Comparison of ENCODE assay signal across 9 mouse cellular contexts in the genomic region with DNA sequence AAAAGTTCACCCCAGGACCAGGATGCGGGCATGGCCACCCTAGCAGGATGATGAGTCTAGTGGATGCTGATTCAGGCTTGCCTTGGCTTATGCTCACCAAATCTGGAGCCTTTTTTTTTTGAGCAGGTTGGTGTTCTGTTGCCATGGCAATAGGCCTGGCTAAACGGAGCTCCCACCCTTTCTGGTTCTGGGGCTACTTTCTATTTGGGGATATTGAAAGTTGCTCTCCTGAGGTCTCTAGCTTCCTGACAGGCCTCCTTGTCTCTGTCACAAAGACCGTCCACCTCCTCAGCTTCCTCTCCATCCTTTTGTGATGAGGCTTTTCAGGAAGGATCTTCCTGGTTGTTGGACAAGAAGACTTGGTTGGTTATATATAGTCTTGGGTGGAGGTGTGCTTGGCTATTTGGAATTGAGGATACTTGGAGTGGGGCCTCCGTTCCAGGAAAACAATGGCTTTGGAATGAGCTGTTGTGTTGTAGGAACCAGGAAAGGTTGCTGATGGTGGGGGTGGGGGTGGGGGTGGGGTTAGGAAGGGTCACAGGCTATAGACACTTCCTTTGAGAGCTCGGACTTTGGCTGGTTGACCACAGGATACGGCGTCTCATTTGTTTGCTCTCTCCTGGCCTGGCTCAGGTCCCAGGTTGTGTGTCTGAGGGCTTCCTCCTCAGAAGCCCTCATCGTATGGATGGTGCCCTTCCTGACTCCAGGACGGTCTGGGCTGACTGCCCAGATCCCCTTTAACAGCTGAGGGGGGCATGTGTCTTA. TPM values are rescaled to one million over a fixed set of nuclear protein-coding genes. Genes with fewer than 3 reads are reported as not detected.
DNase-seq lines count a peak whose midpoint lies in the region; ATAC-seq and TF ChIP-seq lines count a peak whose summit lies in the region.
"Had no signal": no experiment of that assay in that cellular context is flagged by ENCODE, and none has a peak within 500 bp of the region (broad histone marks: within the 10 kb centered on the region; RNA-seq: fewer than 3 reads in every experiment).

No protein-coding gene starts in this region.

- peak overlapping the region; percentile 96 for H3K4me2 ChIP-seq in forebrain, embryonic 13.5 days
- peak overlapping the region; percentile 92 for H3K4me2 ChIP-seq in hindbrain, postnatal 0 days (ENCODE audit: low read depth, low read length)
- peak overlapping the region; percentile 96 for H3K4me2 ChIP-seq in midbrain, embryonic 12.5 days (replicated peaks)

- peak overlapping the region; percentile 97; the same call in 1 of the 2 replicates for H3K9ac ChIP-seq in forebrain, embryonic 13.5 days
- H3K9ac ChIP-seq in hindbrain, postnatal 0 days (replicated peaks; ENCODE audit: low read length): no peak overlapping the region; the same call in 1 of the 2 replicates
- peak overlapping the region; percentile 97; the same call in 1 of the 2 replicates for H3K9ac ChIP-seq in midbrain, embryonic 12.5 days (replicated peaks)

- 64% methylated on average over 9 of the region's 9 CpGs for WGBS in forebrain, embryonic 13.5 days
- WGBS in hindbrain, postnatal 0 days: 37% methylated on average over 9 of the region's 9 CpGs
- 66% methylated on average over 9 of the region's 9 CpGs for WGBS in limb, embryonic 10.5 days
- WGBS in midbrain, embryonic 12.5 days: 58% methylated on average over 9 of the region's 9 CpGs

- H3K4me1 ChIP-seq in forebrain, embryonic 13.5 days: peaks cover 42% of the 10 kb centered on the region
- H3K4me1 ChIP-seq in hindbrain, postnatal 0 days (ENCODE audit: insufficient read depth, low read length): peaks cover 20% of the 10 kb centered on the region
- peaks cover 46% of the 10 kb centered on the region for H3K4me1 ChIP-seq in limb, embryonic 10.5 days
- peaks cover 40% of the 10 kb centered on the region for H3K4me1 ChIP-seq in midbrain, embryonic 12.5 days

- TF ChIP-seq CTCF in hindbrain, postnatal 0 days (IDR thresholded peaks at IDR 0.05; ENCODE audit: low read depth): no peak

- no peaks in the 10 kb centered on the region for H3K9me3 ChIP-seq in forebrain, embryonic 13.5 days (replicated peaks)
- no peaks in the 10 kb centered on the region for H3K9me3 ChIP-seq in hindbrain, postnatal 0 days (ENCODE audit: low read length)
- no peaks in the 10 kb centered on the region for H3K9me3 ChIP-seq in limb, embryonic 10.5 days (replicated peaks)
- H3K9me3 ChIP-seq in midbrain, embryonic 12.5 days: no peaks in the 10 kb centered on the region

- H3K36me3 ChIP-seq in forebrain, embryonic 13.5 days (ENCODE audit: poor library complexity, severe bottlenecking): no peaks in the 10 kb centered on the region
- H3K36me3 ChIP-seq in hindbrain, postnatal 0 days (ENCODE audit: insufficient read depth, low read length): no peaks in the 10 kb centered on the region
- H3K36me3 ChIP-seq in limb, embryonic 10.5 days: no peaks in the 10 kb centered on the region
- H3K36me3 ChIP-seq in midbrain, embryonic 12.5 days: no peaks in the 10 kb centered on the region

- ATAC-seq in forebrain, embryonic 13.5 days: no peak
- ATAC-seq in hindbrain, postnatal 0 days: no peak
- ATAC-seq in midbrain, embryonic 12.5 days (ENCODE audit: low FRiP score, low read depth): no peak

- H3K27me3 ChIP-seq in forebrain, embryonic 13.5 days: 0 out of 2 replicates have a peak, but pooled peaks cover 7% of the 10 kb centered on the region
- H3K27me3 ChIP-seq in hindbrain, postnatal 0 days (ENCODE audit: insufficient read depth, low read length): no peaks in the 10 kb centered on the region
- H3K27me3 ChIP-seq in limb, embryonic 10.5 days (ENCODE audit: low read depth, poor library complexity, severe bottlenecking): peaks cover 9% of the 10 kb centered on the region
- peaks cover 6% of the 10 kb centered on the region; the same call in 1 of the 2 replicates for H3K27me3 ChIP-seq in midbrain, embryonic 12.5 days

- DNase-seq in frontal cortex, postnatal 36 days (ENCODE audit: low spot score in 2 of 2): peak; percentile 48 to 75
- no peak for DNase-seq in frontal cortex, postnatal 10 days (ENCODE audit: low spot score in 2 of 2)
- no peak for DNase-seq in hindbrain, postnatal 0 days (ENCODE audit: low spot score)
- DNase-seq in limb, embryonic 10.5 days (ENCODE audit: low spot score): no peak
- no peak for DNase-seq in thymus, postnatal 14 days
- DNase-seq in urinary bladder, postnatal 4 days (ENCODE audit: low spot score in 2 of 2): no peak

- H3K4me3 ChIP-seq in forebrain, embryonic 13.5 days: peak overlapping the region; percentile 95
- H3K4me3 ChIP-seq in hindbrain, postnatal 0 days (ENCODE audit: low read length): peak overlapping the region; percentile 96
- peak overlapping the region; percentile 91 for H3K4me3 ChIP-seq in limb, embryonic 10.5 days
- H3K4me3 ChIP-seq in midbrain, embryonic 12.5 days: peak overlapping the region; percentile 94

- H3K27ac ChIP-seq in forebrain, embryonic 13.5 days: no peak overlapping the region
- H3K27ac ChIP-seq in hindbrain, postnatal 0 days: peak overlapping the region; percentile 26; the same call in 1 of the 2 replicates
- H3K27ac ChIP-seq in limb, embryonic 10.5 days: peak overlapping the region; percentile 85; the same call in 1 of the 2 replicates
- H3K27ac ChIP-seq in midbrain, embryonic 12.5 days (replicated peaks): peak overlapping the region; percentile 97; the same call in 1 of the 2 replicates

RNA-seq across cellular contexts. Expression of gene Myo18a, which starts 1.8 kb away (rescaled TPM):
- 38.2 and 48.1 TPM in 2 replicates for polyA plus RNA-seq in forebrain, embryonic 13.5 days (2015; fragmentation: Nextera tagmentation; extraction: Ambion mirVana)
- 64.6 and 68.8 TPM in 2 replicates for total RNA-seq in hindbrain, postnatal 0 days (2014; rRNA removed)
- polyA plus RNA-seq in hindbrain, postnatal 0 days (2015; fragmentation: Nextera tagmentation; extraction: Ambion mirVana): 28.2 and 29.8 TPM in 2 replicates
- polyA plus RNA-seq in limb, embryonic 10.5 days (2016; fragmentation: Nextera tagmentation; extraction: Ambion mirVana): 25.6 and 29.5 TPM in 2 replicates
- 61.0 and 61.7 TPM in 2 replicates for polyA plus RNA-seq in midbrain, embryonic 12.5 days (2016; fragmentation: Nextera tagmentation; extraction: Ambion mirVana)

RNA-seq across cellular contexts. Expression of gene Gm10277, which starts 22.7 kb away (rescaled TPM):
- 2.9 and 3.2 TPM in 2 replicates for polyA plus RNA-seq in forebrain, embryonic 13.5 days (2015; fragmentation: Nextera tagmentation; extraction: Ambion mirVana)
- total RNA-seq in hindbrain, postnatal 0 days (2014; rRNA removed): not detected in 2 replicates
- polyA plus RNA-seq in hindbrain, postnatal 0 days (2015; fragmentation: Nextera tagmentation; extraction: Ambion mirVana): 0.69 and 0.91 TPM in 2 replicates
- 1.1 and 1.4 TPM in 2 replicates for polyA plus RNA-seq in limb, embryonic 10.5 days (2016; fragmentation: Nextera tagmentation; extraction: Ambion mirVana)
- 2.2 and 2.8 TPM in 2 replicates for polyA plus RNA-seq in midbrain, embryonic 12.5 days (2016; fragmentation: Nextera tagmentation; extraction: Ambion mirVana)
- total RNA-seq: hematopoietic stem cell, adult 5-6 weeks had no signal

RNA-seq across cellular contexts. Expression of gene Cryba1, which starts 39.8 kb away (rescaled TPM):
- 0.76 and 1.7 TPM in 2 replicates for polyA plus RNA-seq in forebrain, embryonic 13.5 days (2015; fragmentation: Nextera tagmentation; extraction: Ambion mirVana)
- 1.5 TPM in 1 of 2 replicates, not detected in the other for total RNA-seq in hindbrain, postnatal 0 days (2014; rRNA removed)
- 0.49 and 0.51 TPM in 2 replicates for polyA plus RNA-seq in hindbrain, postnatal 0 days (2015; fragmentation: Nextera tagmentation; extraction: Ambion mirVana)
- polyA plus RNA-seq in limb, embryonic 10.5 days (2016; fragmentation: Nextera tagmentation; extraction: Ambion mirVana): not detected in 2 replicates
- 1.4 and 2.6 TPM in 2 replicates for polyA plus RNA-seq in midbrain, embryonic 12.5 days (2016; fragmentation: Nextera tagmentation; extraction: Ambion mirVana)
- total RNA-seq: hematopoietic stem cell, adult 5-6 weeks had no signal

Comparison
In these comparisons a context has a peak if more than half of its experiments do, and no peak if none do; other contexts are left out.
1. DNase-seq: peak in frontal cortex, postnatal 36 days (2 of 2); none in frontal cortex, postnatal 10 days (0 of 2), hindbrain, postnatal 0 days (single experiment), limb, embryonic 10.5 days (single experiment), thymus, postnatal 14 days (single experiment) and urinary bladder, postnatal 4 days (0 of 2).
2. Peak in every context shown above with its lines, with median percentiles within 50 percentile points of each other: H3K4me2 ChIP-seq and H3K4me3 ChIP-seq.